Mouse (Mus musculus) midbrain, embryonic 15.5 days (tissue): ENCODE data around the gene Magi1. TPM values are rescaled to one million over a fixed set of nuclear protein-coding genes. Genes with fewer than 3 reads are reported as not detected.

Experiments used
- ATAC-seq: fragments of 200-750 bp; cut with Nextera tagmentation; replicated peaks from 2 replicates; pipeline ENCODE4 v1.8.0; 2017; ENCODE audit warnings: moderate TSS enrichment
- H3K27ac ChIP-seq: fragments of 300-500 bp; sonication (generic); 2 replicates; pipeline ENCODE4 v1.5.1; 2015; ENCODE audit warnings: mild to moderate bottlenecking, inconsistent platforms
- H3K27me3 ChIP-seq: fragments of 300-500 bp; sonication (generic); replicated peaks from 2 replicates; pipeline ENCODE4 v1.6.1; 2015; ENCODE audit warnings: inconsistent platforms
- H3K36me3 ChIP-seq: fragments of 300-500 bp; sonication (generic); replicated peaks from 2 replicates; pipeline ENCODE4 v1.6.1; 2015; ENCODE audit warnings: inconsistent platforms
- H3K4me1 ChIP-seq: fragments of 300-500 bp; sonication (generic); 2 replicates; pipeline ENCODE4 v1.6.1; 2015; ENCODE audit warnings: inconsistent platforms
- H3K4me2 ChIP-seq: fragments of 300-500 bp; sonication (generic); 2 replicates; pipeline ENCODE4 v1.6.1; 2015; ENCODE audit warnings: inconsistent platforms, mild to moderate bottlenecking, moderate library complexity
- H3K4me3 ChIP-seq: fragments of 300-500 bp; sonication (generic); 2 replicates; pipeline ENCODE4 v1.5.1; 2015; ENCODE audit warnings: mild to moderate bottlenecking, inconsistent platforms
- H3K9ac ChIP-seq: fragments of 300-500 bp; sonication (generic); 2 replicates; pipeline ENCODE4 v1.6.1; 2015; ENCODE audit warnings: mild to moderate bottlenecking, inconsistent platforms
- H3K9me3 ChIP-seq: fragments of 300-500 bp; sonication (generic); 2 replicates; pipeline ENCODE4 v1.6.1; 2016; ENCODE audit warnings: inconsistent platforms
- WGBS: fragments of 180-500 bp; shearing (Covaris S2); methylation state at CpG from one replicate; pipeline ENCODE4 v1.1.7; 2015; ENCODE audit warnings: mixed read lengths; 5-methylcytosine and 5-hydroxymethylcytosine counted together
- polyA plus RNA-seq: library from polyadenylated mRNA; unstranded; fragments of >200 nt; fragmentation: Nextera tagmentation; extraction: Ambion mirVana; gene quantifications from 2 replicates; pipeline ENCODE4 v1.2.1, GENCODE M21; 2015

Magi1 gene
- polyA plus RNA-seq, 1 experiment from 2014 or later = 38.2 TPM

DNA sequence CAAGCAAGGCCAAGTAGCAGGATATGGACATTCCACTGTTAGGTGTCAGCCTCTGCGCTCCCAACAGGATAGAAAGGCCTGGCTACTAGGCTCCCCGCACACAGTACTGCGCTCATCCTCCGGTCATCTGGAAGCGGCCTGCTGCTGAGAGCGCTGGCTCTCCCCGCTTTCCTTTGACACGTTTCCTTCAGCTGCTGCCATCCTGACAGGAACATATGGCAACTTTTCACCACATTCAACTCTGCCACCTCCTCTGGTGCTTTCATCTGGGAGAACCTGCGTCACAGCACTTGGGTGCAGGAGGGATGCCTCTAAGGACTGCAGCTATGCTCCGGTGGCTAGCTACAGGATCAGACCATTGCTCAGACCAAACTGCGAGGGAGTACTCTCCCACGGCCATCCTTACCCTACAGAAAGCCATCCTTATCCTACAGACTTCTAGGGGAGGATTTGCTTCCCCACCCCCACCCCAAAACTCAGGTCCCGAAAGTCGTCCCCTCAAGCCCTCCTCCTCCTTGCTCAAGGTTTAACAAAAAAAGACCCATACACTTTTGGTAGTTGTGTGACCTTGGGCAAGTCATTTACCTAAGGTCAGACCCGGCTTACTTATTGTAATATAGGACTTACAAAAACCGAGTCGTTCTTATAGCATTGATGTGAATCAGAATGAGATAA is 2.0 kb downstream of the Magi1 start:
- ATAC-seq = no peak
- no peaks in the 10 kb centered on the region for H3K27me3 ChIP-seq
- H3K9me3 ChIP-seq = no peaks in the 10 kb centered on the region
- H3K36me3 ChIP-seq = no peaks in the 10 kb centered on the region
- WGBS = 6% methylated on average over 17 of the region's 17 CpGs
- H3K27ac ChIP-seq = no peak overlapping the region
- peak overlapping the region; percentile 97 for H3K4me2 ChIP-seq
- peak overlapping the region; percentile 82 for H3K4me3 ChIP-seq
- no peak overlapping the region for H3K9ac ChIP-seq
- H3K4me1 ChIP-seq = peaks cover 26% of the 10 kb centered on the region

- 93% methylated on average over 3 of the region's 3 CpGs for WGBS
- Histone ChIP-seq H3K27ac (no peak overlapping the region), H3K9ac (no peak overlapping the region), H3K4me3 (no peak overlapping the region), H3K9me3 (no peaks in the 10 kb centered on the region), H3K4me2 (no peak overlapping the region), H3K27me3 (no peaks in the 10 kb centered on the region), H3K4me1 (no peaks in the 10 kb centered on the region), H3K36me3 (no peaks in the 10 kb centered on the region)
- ATAC-seq = no peak
Measured at GRCm38 (mm10) chr6:94273941-94274340, 9.8 kb downstream of the Magi1 start.

- WGBS = 74% methylated on average over 5 of the region's 5 CpGs
- Histone ChIP-seq H3K9me3 (no peaks in the 10 kb centered on the region), H3K4me2 (no peak overlapping the region), H3K27ac (no peak overlapping the region), H3K36me3 (no peaks in the 10 kb centered on the region), H3K9ac (no peak overlapping the region), H3K27me3 (no peaks in the 10 kb centered on the region), H3K4me1 (no peaks in the 10 kb centered on the region), H3K4me3 (no peak overlapping the region)
- no peak for ATAC-seq
Measured at GRCm38 (mm10) chr6:94270001-94270400, 13.7 kb downstream of the Magi1 start.

DNA sequence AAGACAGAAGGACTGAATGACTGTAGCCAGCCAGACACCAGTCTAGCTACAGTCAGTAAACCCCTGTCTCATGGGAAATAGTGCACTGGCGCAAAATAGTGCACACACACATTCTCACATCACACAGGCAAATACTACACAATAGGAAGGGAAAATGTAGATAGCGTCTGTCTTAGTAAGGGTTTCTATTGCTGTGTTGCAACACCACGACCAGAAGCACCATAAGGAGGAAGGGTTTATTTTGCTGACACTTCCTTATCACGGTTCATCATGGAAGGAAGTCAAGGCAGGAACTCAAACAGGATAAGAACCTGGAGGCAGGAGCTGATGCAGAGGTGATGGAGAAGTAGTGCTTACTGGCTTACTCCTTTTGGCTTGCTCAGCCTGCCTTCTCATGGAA is 14.5 kb downstream of the Magi1 start:
- H3K4me2 ChIP-seq = no peak overlapping the region
- H3K27ac ChIP-seq = no peak overlapping the region
- H3K27me3 ChIP-seq = no peaks in the 10 kb centered on the region
- WGBS = 83% methylated on average over 4 of the region's 4 CpGs
- no peaks in the 10 kb centered on the region for H3K9me3 ChIP-seq
- no peak overlapping the region for H3K4me3 ChIP-seq
- no peaks in the 10 kb centered on the region for H3K4me1 ChIP-seq
- ATAC-seq = no peak
- no peak overlapping the region for H3K9ac ChIP-seq
- H3K36me3 ChIP-seq = no peaks in the 10 kb centered on the region

- no peak for ATAC-seq
- no peak overlapping the region for H3K9ac ChIP-seq
- H3K27ac ChIP-seq = no peak overlapping the region
- H3K27me3 ChIP-seq = no peaks in the 10 kb centered on the region
- no peak overlapping the region for H3K4me3 ChIP-seq
- 49% methylated on average over 3 of the region's 3 CpGs for WGBS
- H3K9me3 ChIP-seq = no peaks in the 10 kb centered on the region
- no peaks in the 10 kb centered on the region for H3K4me1 ChIP-seq
- no peaks in the 10 kb centered on the region for H3K36me3 ChIP-seq
- H3K4me2 ChIP-seq = no peak overlapping the region
Measured at GRCm38 (mm10) chr6:94265244-94265935, 18.3 kb downstream of the Magi1 start.

DNA sequence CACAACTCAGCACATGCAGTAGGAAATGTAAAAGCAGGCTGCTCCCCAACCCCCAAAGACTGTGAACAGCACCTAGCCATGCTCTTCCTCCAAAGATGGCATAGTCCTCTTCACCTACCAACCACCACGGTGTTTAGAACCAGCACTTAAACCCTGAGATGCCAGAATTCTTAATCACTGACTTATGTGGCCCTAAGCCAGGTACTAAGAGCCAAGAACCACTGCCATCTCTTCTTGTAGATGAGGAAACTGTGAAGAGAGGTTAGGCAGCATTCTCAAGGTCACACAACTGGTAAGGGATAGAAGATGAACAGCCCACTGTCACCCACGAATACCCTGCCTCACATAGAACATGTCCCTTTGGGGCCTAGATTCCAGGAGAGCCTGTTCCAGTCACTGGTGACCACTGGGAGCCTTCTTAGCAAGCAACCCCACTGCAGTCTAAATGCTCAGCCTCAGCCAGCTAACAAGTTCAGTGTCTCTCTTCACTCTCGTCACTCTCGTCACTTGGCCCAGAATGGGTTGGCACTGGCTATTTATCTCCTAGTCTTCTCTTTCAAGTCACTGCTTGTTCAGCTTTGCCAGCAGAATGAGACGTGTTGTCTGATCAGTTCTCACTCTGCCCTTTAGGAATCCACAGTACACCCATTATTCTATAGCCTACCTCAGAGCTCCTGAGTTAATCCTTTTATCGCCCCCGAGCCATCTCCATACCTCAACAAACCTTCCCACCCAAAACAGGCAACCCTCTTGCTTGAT is 19.4 kb downstream of the Magi1 start:
- H3K4me3 ChIP-seq = no peak overlapping the region
- H3K4me2 ChIP-seq = no peak overlapping the region
- no peak overlapping the region for H3K27ac ChIP-seq
- no peaks in the 10 kb centered on the region for H3K4me1 ChIP-seq
- H3K9me3 ChIP-seq = no peaks in the 10 kb centered on the region
- H3K36me3 ChIP-seq = no peaks in the 10 kb centered on the region
- no peak overlapping the region for H3K9ac ChIP-seq
- no peaks in the 10 kb centered on the region for H3K27me3 ChIP-seq
- no peak for ATAC-seq
- 76% methylated on average over 7 of the region's 7 CpGs for WGBS

- Histone ChIP-seq H3K9me3 (no peaks in the 10 kb centered on the region), H3K27ac (no peak overlapping the region), H3K27me3 (no peaks in the 10 kb centered on the region), H3K36me3 (no peaks in the 10 kb centered on the region), H3K4me1 (no peaks in the 10 kb centered on the region), H3K9ac (no peak overlapping the region), H3K4me2 (no peak overlapping the region), H3K4me3 (no peak overlapping the region)
- 92% methylated on average over 5 of the region's 5 CpGs for WGBS
- no peak for ATAC-seq
Measured at GRCm38 (mm10) chr6:94260831-94261230, 22.9 kb downstream of the Magi1 start.

GRCm38 (mm10) chr6:94259981-94260380 is 23.7 kb downstream of the Magi1 start:
- H3K4me3 ChIP-seq = no peak overlapping the region
- H3K27ac ChIP-seq = no peak overlapping the region
- no peaks in the 10 kb centered on the region for H3K4me1 ChIP-seq
- H3K9me3 ChIP-seq = no peaks in the 10 kb centered on the region
- no peak overlapping the region for H3K4me2 ChIP-seq
- WGBS = 95% methylated on average over 2 of the region's 2 CpGs
- no peaks in the 10 kb centered on the region for H3K36me3 ChIP-seq
- H3K9ac ChIP-seq = no peak overlapping the region
- no peak for ATAC-seq
- H3K27me3 ChIP-seq = no peaks in the 10 kb centered on the region

DNA sequence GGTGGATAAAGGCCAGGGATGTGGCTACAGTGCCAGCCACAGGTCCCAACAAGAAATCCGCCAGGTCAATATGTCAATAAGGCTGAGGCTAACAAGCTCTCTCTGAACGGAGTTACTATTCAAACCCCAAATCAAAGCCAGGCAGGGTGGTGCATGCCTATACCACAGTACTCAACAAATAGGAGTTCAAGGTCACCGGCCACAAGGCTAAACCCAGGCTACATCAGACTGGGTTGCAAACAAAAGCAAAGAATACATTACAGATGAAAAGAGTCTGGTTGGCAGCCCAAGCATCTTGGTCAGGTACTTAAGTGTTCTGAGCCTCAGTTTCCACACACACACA is 25.9 kb downstream of the Magi1 start:
- WGBS = 60% methylated on average over 3 of the region's 3 CpGs
- H3K4me1 ChIP-seq = no peaks in the 10 kb centered on the region
- no peak for ATAC-seq
- H3K9me3 ChIP-seq = no peaks in the 10 kb centered on the region
- no peak overlapping the region for H3K4me2 ChIP-seq
- no peak overlapping the region for H3K9ac ChIP-seq
- H3K36me3 ChIP-seq = no peaks in the 10 kb centered on the region
- H3K4me3 ChIP-seq = no peak overlapping the region
- H3K27ac ChIP-seq = no peak overlapping the region
- H3K27me3 ChIP-seq = no peaks in the 10 kb centered on the region

GRCm38 (mm10) chr6:94256982-94257830 is 26.5 kb downstream of the Magi1 start:
- Histone ChIP-seq H3K9ac (no peak overlapping the region), H3K4me3 (no peak overlapping the region), H3K27me3 (no peaks in the 10 kb centered on the region), H3K9me3 (no peaks in the 10 kb centered on the region), H3K27ac (no peak overlapping the region), H3K4me2 (no peak overlapping the region), H3K36me3 (no peaks in the 10 kb centered on the region), H3K4me1 (no peaks in the 10 kb centered on the region)
- ATAC-seq = no peak
- 86% methylated on average over 12 of the region's 12 CpGs for WGBS

DNA sequence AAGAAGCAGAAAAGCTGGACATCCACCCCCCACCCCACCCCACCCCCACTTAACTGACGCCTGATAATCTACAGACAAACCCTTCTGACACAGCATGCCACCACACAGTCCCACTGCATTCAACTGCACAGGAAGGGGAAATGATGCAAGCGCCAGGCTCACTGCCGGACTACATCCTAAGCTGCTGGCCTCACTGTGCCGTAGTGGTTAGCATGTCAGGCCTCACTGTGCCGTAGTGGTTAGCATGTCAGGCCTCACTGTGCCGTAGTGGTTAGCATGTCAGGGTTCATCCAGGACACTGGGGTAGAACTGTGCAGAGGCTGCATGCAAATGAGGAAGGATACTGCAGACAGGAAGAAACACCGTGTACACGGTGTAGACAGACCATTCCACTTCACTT is 29.8 kb downstream of the Magi1 start:
- Histone ChIP-seq H3K36me3 (no peaks in the 10 kb centered on the region), H3K27ac (no peak overlapping the region), H3K9me3 (no peaks in the 10 kb centered on the region), H3K4me2 (no peak overlapping the region), H3K4me3 (no peak overlapping the region), H3K27me3 (no peaks in the 10 kb centered on the region), H3K4me1 (no peaks in the 10 kb centered on the region), H3K9ac (no peak overlapping the region)
- ATAC-seq = no peak
- whole genome bisulfite sequencing = 89% methylated on average over 8 of the region's 8 CpGs

DNA sequence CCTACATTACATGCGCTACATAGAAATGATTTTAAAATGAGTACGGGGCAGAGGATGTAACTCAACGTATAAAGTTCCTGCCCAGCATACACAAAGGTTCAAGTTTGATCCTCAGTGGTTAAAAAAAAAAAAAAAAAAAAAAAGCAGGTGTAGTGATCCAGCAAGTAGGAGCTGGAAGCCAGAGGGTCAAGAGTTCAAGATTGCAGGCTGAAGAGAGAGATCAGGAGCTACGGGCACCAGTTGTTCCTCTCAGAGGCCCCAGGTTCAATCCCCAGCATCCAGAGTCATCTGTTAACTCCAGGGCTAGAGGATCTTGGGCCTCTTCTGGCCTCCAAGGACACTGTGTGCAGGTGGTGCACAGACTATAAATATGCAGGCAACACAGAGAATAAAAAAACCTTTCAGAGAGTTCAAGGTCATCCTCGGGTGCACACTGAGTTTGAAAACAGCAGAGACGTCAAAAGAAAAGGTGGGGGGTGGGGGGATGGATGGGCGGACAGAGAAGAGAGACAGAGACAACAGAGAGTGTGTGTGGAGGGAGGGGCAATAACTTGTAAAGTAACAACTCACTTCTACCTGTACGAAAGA is 32.3 kb downstream of the Magi1 start:
- no peaks in the 10 kb centered on the region for H3K27me3 ChIP-seq
- no peak overlapping the region for H3K4me2 ChIP-seq
- no peaks in the 10 kb centered on the region for H3K9me3 ChIP-seq
- H3K9ac ChIP-seq = no peak overlapping the region
- no peak overlapping the region for H3K27ac ChIP-seq
- no peaks in the 10 kb centered on the region for H3K4me1 ChIP-seq
- WGBS = 61% methylated on average over 8 of the region's 8 CpGs
- ATAC-seq = no peak
- no peaks in the 10 kb centered on the region for H3K36me3 ChIP-seq
- H3K4me3 ChIP-seq = no peak overlapping the region
